Mouse (Mus musculus) heart, adult 2 months (tissue): ENCODE data around the gene Gfod1.

Experiments used
- EP300 ChIP-seq: fragments of 200-500 bp; IDR thresholded peaks from 2 replicates; pipeline ENCODE4 v1.6.1; 2011; ENCODE audit warnings: low read depth, low read length, control low read depth; ENCODE audit not compliant: insufficient read depth
- POLR2A ChIP-seq: fragments of 200-500 bp; IDR thresholded peaks from 2 replicates; pipeline ENCODE4 v1.6.1; 2011; ENCODE audit warnings: mild to moderate bottlenecking, low read depth, low read length, control low read depth; ENCODE audit not compliant: insufficient read depth

- no peak for TF ChIP-seq POLR2A
- no peak; the same call in 1 of the 2 replicates for TF ChIP-seq EP300
These were observed 112.7 kb downstream of the Gfod1 start for GRCm38 (mm10) chr13:43191290-43191689.
